Mouse (Mus musculus) forebrain, embryonic 15.5 days (tissue): ENCODE measurements at regions not wholly inside any gene's neighbourhood (a gene's known extent, or its start where the extent isn't known, plus 50 kb on each side); places are given as distances from the start of the nearest gene placed in this dataset.

ENCODE experiments used
- ATAC-seq: fragments of 200-750 bp; cut with Nextera tagmentation; replicated peaks from 2 replicates; pipeline ENCODE4 v1.8.0; 2017; ENCODE audit warnings: mild to moderate bottlenecking, moderate TSS enrichment, moderate library complexity
- H3K27ac ChIP-seq: fragments of 300-500 bp; sonication (generic); replicated peaks from 2 replicates; pipeline ENCODE4 v1.5.1; 2015; ENCODE audit warnings: mild to moderate bottlenecking, inconsistent platforms
- H3K27me3 ChIP-seq: fragments of 300-500 bp; sonication (generic); 2 replicates; pipeline ENCODE4 v1.6.1; 2015; ENCODE audit warnings: inconsistent platforms
- H3K36me3 ChIP-seq: fragments of 300-500 bp; sonication (generic); 2 replicates; pipeline ENCODE4 v1.6.1; 2015; ENCODE audit warnings: mild to moderate bottlenecking, inconsistent platforms
- H3K4me1 ChIP-seq: fragments of 300-500 bp; sonication (generic); 2 replicates; pipeline ENCODE4 v1.6.1; 2015; ENCODE audit warnings: inconsistent platforms
- H3K4me2 ChIP-seq: fragments of 300-500 bp; sonication (generic); replicated peaks from 2 replicates; pipeline ENCODE4 v1.6.1; 2015; ENCODE audit warnings: mild to moderate bottlenecking, inconsistent platforms
- H3K4me3 ChIP-seq: fragments of 300-500 bp; sonication (generic); 2 replicates; pipeline ENCODE4 v1.5.1; 2015; ENCODE audit warnings: mild to moderate bottlenecking, inconsistent platforms
- H3K9ac ChIP-seq: fragments of 300-500 bp; sonication (generic); replicated peaks from 2 replicates; pipeline ENCODE4 v1.6.1; 2015; ENCODE audit warnings: mild to moderate bottlenecking, inconsistent platforms
- H3K9me3 ChIP-seq: fragments of 300-500 bp; sonication (generic); 2 replicates; pipeline ENCODE4 v1.6.1; 2016; ENCODE audit warnings: inconsistent platforms
- WGBS: fragments of 180-500 bp; shearing (Covaris S2); methylation state at CpG from one replicate; pipeline ENCODE4 v1.1.7; 2015; ENCODE audit warnings: mixed read lengths; 5-methylcytosine and 5-hydroxymethylcytosine counted together

GRCm38 (mm10) chr16:75155441-75156038 lies 430.3 kb downstream of the Lipi start:
- Histone ChIP-seq H3K4me1 (no peaks in the 10 kb centered on the region), H3K4me2 (no peak overlapping the region), H3K9ac (no peak overlapping the region), H3K27ac (no peak overlapping the region), H3K36me3 (no peaks in the 10 kb centered on the region), H3K4me3 (no peak overlapping the region), H3K9me3 (no peaks in the 10 kb centered on the region), H3K27me3 (no peaks in the 10 kb centered on the region)
- no peak for ATAC-seq
- 89% methylated on average over 5 of the region's 5 CpGs for WGBS
